Mouse (Mus musculus) retina, embryonic 14.5 days (tissue): ENCODE results near the gene Btg2.

ENCODE experiments used
- DNase-seq: peaks from one replicate; pipeline ENCODE4 v3.0.0-alpha.2; 2015; ENCODE audit warnings: low spot score

Btg2 gene

GRCm38 (mm10) chr1:134059739-134060695 is 18.9 kb downstream of the Btg2 start:
- DNase-seq: no peak

- no peak for DNase-seq
These were observed 20.1 kb downstream of the Btg2 start for GRCm38 (mm10) chr1:134058870-134059269.

GRCm38 (mm10) chr1:134057736-134058135 is 21.2 kb downstream of the Btg2 start:
- no peak for DNase-seq

DNA sequence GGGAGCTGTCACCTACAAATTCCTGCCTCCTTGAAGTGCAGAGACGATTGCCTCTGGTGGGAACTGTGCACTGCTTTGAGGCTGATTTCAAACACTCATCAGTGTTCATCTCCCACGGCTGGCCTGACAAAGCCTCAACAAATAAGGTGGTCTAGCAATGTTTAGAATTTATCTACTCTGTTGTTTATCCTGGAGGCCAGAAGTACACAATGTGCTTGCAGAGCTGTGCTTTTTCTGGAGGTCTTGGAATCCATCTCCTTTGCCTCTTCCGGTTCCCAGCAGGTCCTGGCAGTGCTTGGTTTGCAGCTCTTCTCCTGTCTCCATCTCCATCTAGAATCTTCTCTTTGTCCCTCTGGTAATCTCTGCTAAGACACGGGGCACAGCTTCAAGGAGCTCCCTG is 22.6 kb downstream of the Btg2 start:
- no peak for DNase-seq

DNA sequence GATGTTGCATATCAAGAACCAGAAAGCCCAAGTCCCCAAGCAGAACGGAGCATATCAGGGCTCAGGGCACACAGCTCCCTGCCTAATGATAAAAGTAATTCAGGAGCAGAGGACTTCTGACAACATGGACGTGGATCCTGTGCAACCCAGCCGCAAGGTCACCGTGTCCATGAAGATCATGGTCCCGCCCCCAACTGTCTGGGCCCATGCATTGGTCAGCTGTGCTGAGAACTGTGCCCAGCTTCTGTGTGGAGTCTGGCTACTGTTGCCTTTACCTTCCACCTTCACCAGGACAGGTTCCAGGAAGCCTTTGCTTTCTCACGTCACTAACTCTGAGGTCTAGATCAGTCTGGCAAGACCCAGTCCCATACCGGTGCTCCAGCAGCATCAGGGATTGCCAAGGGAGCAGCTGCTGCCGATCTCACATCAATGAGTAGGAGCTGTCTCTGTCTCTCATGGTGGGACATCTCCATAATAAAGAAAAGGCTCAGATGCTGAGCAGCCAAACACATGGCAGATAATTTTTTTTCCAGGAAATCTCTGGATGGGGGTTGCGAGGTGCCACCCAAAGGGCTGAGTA is 23.2 kb downstream of the Btg2 start:
- DNase-seq: no peak

DNA sequence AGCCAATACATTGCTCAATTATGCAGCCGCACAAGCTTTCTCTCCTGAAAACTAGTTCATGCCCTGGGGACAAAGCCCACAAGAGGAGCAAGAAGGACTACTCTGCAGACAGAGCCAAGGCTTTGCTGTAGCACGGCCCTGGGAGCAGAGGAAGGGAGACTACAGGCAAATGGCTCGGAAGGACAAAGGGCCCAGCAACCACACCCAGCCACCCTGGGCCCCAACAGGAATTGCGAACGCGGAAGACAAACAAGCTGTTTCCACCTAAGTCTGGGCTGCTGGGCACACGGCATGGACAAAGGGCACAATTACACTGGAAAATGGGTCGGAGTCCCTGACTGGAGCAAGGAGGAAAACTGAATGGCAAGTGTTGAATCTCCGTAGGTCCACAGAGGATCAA is 23.9 kb downstream of the Btg2 start:
- DNase-seq: no peak

DNA sequence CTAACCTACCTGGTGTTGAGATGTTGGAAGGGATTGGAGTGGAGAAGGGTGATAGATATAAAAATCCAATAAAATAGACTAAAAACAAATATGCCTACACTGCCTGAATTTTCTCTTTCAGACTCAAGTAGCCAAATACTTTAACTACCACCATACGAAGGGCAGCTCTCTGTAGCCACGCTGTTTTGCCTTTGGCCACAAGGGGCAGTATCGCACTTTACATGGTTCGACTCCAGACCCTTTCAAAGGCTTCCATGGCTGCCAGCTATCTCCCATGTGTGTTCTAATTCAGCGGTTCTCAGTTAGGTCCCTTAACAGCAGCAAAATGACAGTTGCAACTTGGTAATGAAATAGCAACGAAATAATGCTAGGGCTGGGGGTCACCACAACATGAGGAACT is 25.7 kb downstream of the Btg2 start:
- DNase-seq: peak; percentile 92

- no peak for DNase-seq
These were observed 29.4 kb downstream of the Btg2 start for GRCm38 (mm10) chr1:134049542-134049941.

DNA sequence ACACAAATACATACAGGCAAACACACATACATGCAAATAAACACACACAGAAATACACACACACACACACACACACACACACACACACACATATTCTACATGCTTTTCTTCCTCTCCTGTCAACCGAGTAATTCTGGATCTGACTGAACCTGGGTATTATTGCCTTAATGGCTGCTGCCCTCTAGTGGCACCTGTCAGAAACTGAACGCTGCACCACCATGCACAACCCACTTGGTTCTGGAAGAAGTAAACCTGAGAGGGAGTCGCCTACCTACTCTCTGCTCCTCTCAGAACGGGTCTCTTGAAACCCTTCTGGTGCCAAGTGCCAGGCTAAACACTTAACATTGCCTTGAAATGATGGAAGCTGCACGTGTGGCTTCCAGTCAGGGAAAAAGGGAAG is 30.2 kb downstream of the Btg2 start:
- peak; percentile 95 for DNase-seq

GRCm38 (mm10) chr1:134047431-134047830 is 31.5 kb downstream of the Btg2 start:
- no peak for DNase-seq

DNA sequence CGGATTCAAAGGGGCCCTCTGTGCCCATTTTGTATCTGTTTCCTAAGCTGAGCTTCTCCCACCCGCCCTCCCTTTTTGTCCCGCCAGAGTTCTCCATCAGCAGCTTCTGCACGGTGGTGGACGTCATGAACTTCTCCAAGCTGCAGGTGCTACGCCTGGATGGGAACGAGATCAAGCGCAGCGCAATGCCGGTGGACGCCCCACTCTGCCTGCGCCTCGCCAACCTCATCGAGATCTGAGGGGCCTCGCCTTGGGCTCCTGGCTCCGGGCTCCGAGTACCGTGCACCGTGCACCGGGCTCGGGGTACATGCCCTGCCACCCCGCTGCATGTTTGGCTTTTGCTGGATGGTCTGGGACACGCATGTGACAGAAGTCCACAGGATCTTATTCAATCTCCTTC is 32.5 kb downstream of the Btg2 start:
- DNase-seq: no peak

- peak; percentile 83 for DNase-seq
These were observed 32.9 kb downstream of the Btg2 start for GRCm38 (mm10) chr1:134045971-134046370.

GRCm38 (mm10) chr1:134044805-134045204 is 34.1 kb downstream of the Btg2 start:
- no peak for DNase-seq

DNA sequence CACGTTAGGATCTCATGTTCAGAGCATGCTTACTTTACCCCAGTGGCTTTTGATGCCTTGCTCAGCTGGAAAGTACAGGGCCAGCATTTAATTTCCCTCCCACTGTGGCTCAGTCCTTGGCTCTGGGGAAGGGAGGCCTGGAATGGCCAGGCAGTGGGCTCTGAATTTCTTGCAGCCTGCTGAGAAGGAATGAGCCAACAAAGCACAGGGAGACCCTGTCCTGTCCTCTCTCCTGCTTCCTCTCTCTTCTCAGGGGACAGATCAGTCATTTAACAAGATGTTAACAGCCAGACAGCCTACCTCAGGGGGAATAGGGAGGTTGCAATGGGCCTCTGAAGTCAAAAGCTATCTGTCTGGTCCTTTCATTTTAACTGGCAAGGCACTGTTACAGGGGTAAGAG is 36.6 kb downstream of the Btg2 start:
- no peak for DNase-seq

- no peak for DNase-seq
These were observed 37.0 kb downstream of the Btg2 start for GRCm38 (mm10) chr1:134041900-134042299.

- DNase-seq: no peak
These were observed 39.6 kb downstream of the Btg2 start for GRCm38 (mm10) chr1:134039361-134039760.

GRCm38 (mm10) chr1:134038336-134038735 is 40.6 kb downstream of the Btg2 start:
- no peak for DNase-seq

DNA sequence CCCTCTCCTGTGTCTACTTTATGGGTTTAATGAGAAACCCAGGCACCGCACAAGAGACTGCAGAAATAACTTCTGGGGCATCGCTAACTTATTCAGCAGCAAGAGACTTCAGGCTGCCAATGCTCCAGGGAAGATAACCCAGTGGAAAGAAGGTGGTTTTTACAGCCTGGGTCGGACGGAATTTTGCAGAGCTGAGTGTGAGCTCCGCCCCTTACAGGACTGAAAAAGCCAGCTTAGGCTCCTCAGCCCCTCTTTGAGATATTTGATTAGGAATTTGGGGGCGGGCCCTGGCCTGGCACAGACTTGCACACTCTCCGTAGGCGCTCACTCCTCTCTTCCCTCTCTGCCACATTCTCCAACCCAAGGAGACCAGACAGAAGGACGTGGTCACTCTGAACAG is 41.7 kb downstream of the Btg2 start, which contains the start of gene Fmod:
Fmod (plus strand) TSS at position 83 of the 400 bp plus-strand sequence.
- no peak for DNase-seq

- no peak for DNase-seq
These were observed 42.4 kb downstream of the Btg2 start for GRCm38 (mm10) chr1:134036492-134036891.

- no peak for DNase-seq
These were observed 50.6 kb downstream of the Btg2 start for GRCm38 (mm10) chr1:134028161-134028846.

GRCm38 (mm10) chr1:134026741-134027140 is 52.2 kb downstream of the Btg2 start:
- DNase-seq: no peak

DNA sequence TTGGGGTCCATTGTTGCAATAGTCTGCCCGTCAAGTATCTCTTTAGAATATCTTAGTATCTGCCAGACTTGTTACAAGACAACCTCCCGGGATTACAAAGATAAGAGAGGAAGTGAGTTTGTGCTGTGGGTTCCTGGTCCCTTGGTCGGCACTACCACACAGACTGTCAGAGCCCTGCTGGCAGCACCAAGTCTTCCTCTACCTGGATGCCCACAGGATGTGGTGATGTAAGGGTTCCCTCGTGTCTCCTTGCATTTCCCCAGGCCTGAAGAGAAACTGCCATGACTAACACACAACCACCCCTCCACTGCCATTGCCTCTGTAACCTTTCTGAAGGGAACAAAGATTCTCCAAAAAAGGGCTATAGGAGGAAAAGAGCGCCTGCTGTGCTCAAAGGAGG is 52.9 kb downstream of the Btg2 start:
- no peak for DNase-seq
